Mouse (Mus musculus): ENCODE measurements around the gene Rnf103. TPM values are rescaled to one million over a fixed set of nuclear protein-coding genes. Genes with fewer than 3 reads are reported as not detected.

The Rnf103 gene
- total RNA-seq, 2 experiments from 2014 or later, result 46.6 to 49.3 TPM

Other genes with a start within 250 kb of the Rnf103 start
- 10 to 100 TPM; 14.8 to 16.6 TPM for gene Krcc1, start 222.2 kb upstream of the Rnf103 start, total RNA-seq (2021)
- 1 to 10 TPM; 1.4 to 4.0 TPM for gene Smyd1, start 171.7 kb upstream of the Rnf103 start, total RNA-seq (2021)
- gene Cd8b1, start 171.1 kb upstream of the Rnf103 start, total RNA-seq (2021), result not detected
- not detected for gene Cd8a, start 120.5 kb upstream of the Rnf103 start, total RNA-seq (2021)
- gene Rmnd5a, start 53.3 kb upstream of the Rnf103 start, total RNA-seq (2021), result 10 to 100 TPM; 80.0 to 82.7 TPM
- 10 to 100 TPM; 80.4 to 84.7 TPM for gene Chmp3, start 49.9 kb downstream of the Rnf103 start, total RNA-seq (2021)
- gene Kdm3a, start 139.1 kb downstream of the Rnf103 start, total RNA-seq (2021), result 10 to 100 TPM; 36.1 to 42.6 TPM
- 100 to 1,000 TPM; 119 to 120 TPM for gene Reep1, start 213.7 kb downstream of the Rnf103 start, total RNA-seq (2021)

Measured in layer of hippocampus, postnatal 14 days (tissue).